Mouse (Mus musculus) midbrain, embryonic 12.5 days (tissue): ENCODE results near the gene Madcam1. TPM values are rescaled to one million over a fixed set of nuclear protein-coding genes. Genes with fewer than 3 reads are reported as not detected.
A peak's percentile ranks its signal among the peaks of the same experiment; 100 is the strongest.

Experiments used
- ATAC-seq: fragments of 200-750 bp; cut with Nextera tagmentation; 2 replicates; pipeline ENCODE4 v1.8.0; 2017; ENCODE audit warnings: low read depth, moderate TSS enrichment, moderate library complexity; ENCODE audit not compliant: low FRiP score
- H3K27ac ChIP-seq: fragments of 300-500 bp; sonication (generic); replicated peaks from 2 replicates; pipeline ENCODE4 v1.5.1; 2016; ENCODE audit warnings: mild to moderate bottlenecking
- H3K27me3 ChIP-seq: fragments of 300-500 bp; sonication (generic); 2 replicates; pipeline ENCODE4 v1.6.1; 2016; ENCODE audit warnings: mild to moderate bottlenecking
- H3K36me3 ChIP-seq: fragments of 300-500 bp; sonication (generic); 2 replicates; pipeline ENCODE4 v1.6.1; 2016
- H3K4me1 ChIP-seq: fragments of 300-500 bp; sonication (generic); 2 replicates; pipeline ENCODE4 v1.6.1; 2016
- H3K4me2 ChIP-seq: fragments of 300-500 bp; sonication (generic); replicated peaks from 2 replicates; pipeline ENCODE4 v1.6.1; 2016; ENCODE audit warnings: mild to moderate bottlenecking, moderate library complexity
- H3K4me3 ChIP-seq: fragments of 300-500 bp; sonication (generic); 2 replicates; pipeline ENCODE4 v1.5.1; 2016; ENCODE audit warnings: mild to moderate bottlenecking
- H3K9ac ChIP-seq: fragments of 300-500 bp; sonication (generic); replicated peaks from 2 replicates; pipeline ENCODE4 v1.6.1; 2016; ENCODE audit warnings: mild to moderate bottlenecking, moderate library complexity
- H3K9me3 ChIP-seq: fragments of 300-500 bp; sonication (generic); 2 replicates; pipeline ENCODE4 v1.6.1; 2016; ENCODE audit warnings: mild to moderate bottlenecking
- WGBS: fragments of 180-500 bp; shearing (Covaris S2); methylation state at CpG from one replicate; pipeline ENCODE4 v1.1.7; 2016; 5-methylcytosine and 5-hydroxymethylcytosine counted together
- polyA plus RNA-seq: library from polyadenylated mRNA; unstranded; fragments of >200 nt; fragmentation: Nextera tagmentation; extraction: Ambion mirVana; gene quantifications from 2 replicates; pipeline ENCODE4 v1.2.1, GENCODE M21; 2016

Gene Madcam1
- 0.60 and 1.7 TPM in 2 replicates for polyA plus RNA-seq

DNA sequence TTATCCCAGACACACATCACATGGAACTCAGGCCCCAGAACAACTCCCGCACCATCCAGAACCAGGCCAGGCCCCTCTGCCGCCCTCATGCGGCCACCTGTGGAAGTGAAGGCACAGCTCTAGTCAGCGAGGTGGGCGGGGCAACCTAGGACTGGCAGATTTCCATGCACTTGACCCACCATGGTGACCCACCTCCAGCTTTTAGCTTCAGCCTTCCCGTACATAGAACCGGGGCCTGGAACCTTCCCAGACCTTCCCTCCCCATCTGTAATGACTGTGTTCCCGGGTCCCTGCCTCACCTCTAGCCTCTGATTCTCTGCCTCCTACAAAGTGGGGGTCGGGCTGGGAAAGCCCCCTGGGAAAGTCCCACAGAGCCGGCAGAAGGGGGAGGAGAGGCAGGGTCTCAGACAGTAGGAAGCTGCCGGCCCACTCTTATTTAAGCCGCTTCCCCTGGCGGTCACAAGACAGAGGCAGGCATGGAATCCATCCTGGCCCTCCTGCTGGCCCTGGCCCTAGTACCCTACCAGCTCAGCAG is at the start of gene Madcam1:
Gene Madcam1, plus strand, starts transcription at position 429 of the 535 bp plus-strand sequence.
- H3K36me3 ChIP-seq, result no peaks in the 10 kb centered on the region
- 13% methylated on average over 13 of the region's 13 CpGs for WGBS
- no peaks in the 10 kb centered on the region for H3K9me3 ChIP-seq
- H3K4me1 ChIP-seq, result peaks cover 13% of the 10 kb centered on the region
- H3K4me3 ChIP-seq, result no peak within 1 kb of the TSS
- 0 out of 2 replicates have a peak, but pooled peaks cover 7% of the 10 kb centered on the region for H3K27me3 ChIP-seq
- no peak within 1 kb of the TSS for H3K27ac ChIP-seq
- no peak within 1 kb of the TSS for H3K4me2 ChIP-seq
- H3K9ac ChIP-seq, result no peak within 1 kb of the TSS
- no peak; the same call in 1 of the 2 replicates for ATAC-seq

DNA sequence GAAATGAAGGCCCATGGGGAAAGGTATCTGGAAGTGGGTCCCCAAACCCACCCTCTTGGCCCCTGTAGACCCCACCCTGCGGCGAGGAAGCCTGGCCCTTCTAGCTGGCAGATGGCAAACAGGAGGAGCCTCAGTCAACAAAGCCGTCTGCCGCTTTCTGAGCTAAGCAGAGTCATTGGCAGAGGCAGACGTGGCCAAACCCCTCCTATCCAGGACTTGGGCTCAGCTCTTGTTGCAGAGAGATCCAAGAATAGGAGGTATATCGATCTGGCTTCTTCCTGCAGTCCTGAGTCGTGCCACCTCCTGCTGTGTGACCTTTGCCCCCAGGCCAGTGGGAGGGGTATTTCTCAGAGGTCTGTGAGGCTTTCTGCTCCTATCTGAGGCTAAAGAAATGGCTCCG is 48.5 kb upstream of the Madcam1 start:
- Histone ChIP-seq H3K9ac (no peak overlapping the region), H3K4me1 (peaks cover 26% of the 10 kb centered on the region), H3K36me3 (peaks cover 13% of the 10 kb centered on the region; the same call in 1 of the 2 replicates), H3K27me3 (peaks cover 38% of the 10 kb centered on the region), H3K4me2 (no peak overlapping the region), H3K27ac (peak overlapping the region; percentile 2; the same call in 1 of the 2 replicates), H3K4me3 (no peak overlapping the region), H3K9me3 (no peaks in the 10 kb centered on the region)
- no peak for ATAC-seq
- WGBS, result 5% methylated on average over 8 of the region's 8 CpGs

DNA sequence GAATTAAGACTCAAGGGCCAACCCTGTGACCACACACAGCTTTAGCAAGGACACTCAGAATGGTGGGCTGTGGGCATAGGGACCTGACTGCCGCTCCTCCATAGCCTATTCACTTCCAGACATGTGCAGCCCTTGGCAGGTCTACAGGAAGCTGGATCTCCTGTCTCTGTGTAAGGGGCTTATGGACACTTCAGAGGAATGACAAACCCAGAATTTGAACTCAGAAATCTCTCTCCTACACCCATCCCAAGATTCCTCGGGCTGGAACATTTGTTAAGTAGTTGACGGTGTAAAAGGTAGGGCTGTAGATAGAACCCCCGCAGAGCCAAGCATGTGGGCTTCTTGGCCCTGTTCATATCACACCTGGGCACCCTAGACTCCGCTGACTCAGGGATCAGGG is 48.0 kb upstream of the Madcam1 start:
- H3K4me1 ChIP-seq, result peaks cover 26% of the 10 kb centered on the region
- WGBS, result 89% methylated on average over 5 of the region's 5 CpGs
- peaks cover 33% of the 10 kb centered on the region for H3K27me3 ChIP-seq
- ATAC-seq, result no peak
- peaks cover 13% of the 10 kb centered on the region; the same call in 1 of the 2 replicates for H3K36me3 ChIP-seq
- no peak overlapping the region for H3K4me3 ChIP-seq
- H3K9ac ChIP-seq, result no peak overlapping the region
- no peak overlapping the region for H3K4me2 ChIP-seq
- no peaks in the 10 kb centered on the region for H3K9me3 ChIP-seq
- H3K27ac ChIP-seq, result no peak overlapping the region

DNA sequence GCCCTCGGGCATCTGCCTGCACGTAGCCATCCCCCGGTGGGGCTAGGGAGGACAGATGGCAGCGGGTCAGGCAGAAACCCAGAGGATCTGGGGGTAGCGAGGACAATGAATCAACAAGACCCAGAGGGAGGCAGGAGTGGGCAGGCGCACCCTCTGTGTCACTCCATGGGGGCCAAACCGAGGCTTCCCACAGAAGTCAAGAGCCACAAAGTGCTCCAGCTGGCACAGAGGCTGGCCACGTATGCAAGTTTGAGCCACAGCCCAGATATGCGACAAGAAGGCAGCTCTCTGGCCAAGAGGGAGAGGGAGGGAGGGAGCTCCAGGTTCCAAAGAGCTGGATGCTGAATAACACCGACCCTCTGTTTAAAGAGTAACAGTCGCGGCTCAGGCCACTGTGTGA is 40.4 kb upstream of the Madcam1 start:
- Histone ChIP-seq H3K9me3 (no peaks in the 10 kb centered on the region), H3K4me2 (no peak overlapping the region), H3K27me3 (no peaks in the 10 kb centered on the region; the same call in 1 of the 2 replicates), H3K4me3 (no peak overlapping the region), H3K4me1 (no peaks in the 10 kb centered on the region), H3K36me3 (peaks cover 13% of the 10 kb centered on the region; the same call in 1 of the 2 replicates), H3K9ac (0 out of 2 replicates have a peak overlapping the region, but pooled peaks have one; percentile 5), H3K27ac (no peak overlapping the region)
- 68% methylated on average over 12 of the region's 12 CpGs for WGBS
- no peak for ATAC-seq

DNA sequence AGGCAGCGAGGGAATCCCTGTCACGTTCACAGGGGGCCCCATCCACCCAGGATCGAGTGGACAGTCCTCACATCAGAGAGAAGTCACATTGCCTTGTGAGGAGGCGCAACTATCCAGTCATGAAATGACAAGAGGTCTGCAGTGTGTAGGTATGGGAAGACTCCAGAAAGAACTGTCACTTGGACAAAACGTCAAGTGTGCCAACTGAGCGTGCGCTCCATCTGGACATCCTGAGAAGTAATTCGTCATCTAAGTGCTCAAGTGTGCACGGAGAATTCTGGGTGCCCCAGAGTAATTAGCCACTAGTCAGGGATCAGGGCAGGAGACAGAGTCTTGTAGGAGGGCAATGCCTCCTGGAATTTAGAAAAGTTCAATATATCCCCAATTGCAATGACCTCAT is 39.0 kb upstream of the Madcam1 start:
- no peak for ATAC-seq
- no peak overlapping the region for H3K9ac ChIP-seq
- no peak overlapping the region for H3K4me2 ChIP-seq
- no peak overlapping the region for H3K4me3 ChIP-seq
- H3K27ac ChIP-seq, result no peak overlapping the region
- WGBS, result 87% methylated on average over 9 of the region's 9 CpGs
- H3K36me3 ChIP-seq, result 0 out of 2 replicates have a peak, but pooled peaks cover 4% of the 10 kb centered on the region
- no peaks in the 10 kb centered on the region; the same call in 1 of the 2 replicates for H3K27me3 ChIP-seq
- no peaks in the 10 kb centered on the region for H3K4me1 ChIP-seq
- H3K9me3 ChIP-seq, result no peaks in the 10 kb centered on the region

DNA sequence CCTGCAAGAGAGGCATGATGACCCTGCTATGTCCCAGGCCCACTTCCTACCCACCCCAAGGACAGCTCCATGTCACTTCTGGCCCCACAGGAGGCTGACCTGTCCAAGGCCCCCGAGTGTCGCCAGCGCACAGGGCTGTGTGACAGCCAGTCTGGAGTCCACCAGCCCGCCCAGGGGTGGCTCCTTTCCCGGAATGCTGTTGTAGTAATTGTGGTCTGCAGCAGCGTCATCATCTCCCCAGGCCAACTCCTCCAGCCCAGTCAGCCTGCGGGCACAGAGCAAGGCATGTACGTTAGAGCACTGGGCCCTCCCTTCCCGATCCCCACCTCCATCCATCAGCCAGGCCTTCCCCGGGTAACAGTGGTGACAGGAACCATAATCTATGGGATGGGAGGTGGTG is 38.2 kb upstream of the Madcam1 start:
- Histone ChIP-seq H3K9ac (no peak overlapping the region), H3K36me3 (no peaks in the 10 kb centered on the region), H3K4me1 (no peaks in the 10 kb centered on the region), H3K27me3 (no peaks in the 10 kb centered on the region), H3K9me3 (no peaks in the 10 kb centered on the region), H3K4me3 (no peak overlapping the region), H3K27ac (no peak overlapping the region), H3K4me2 (no peak overlapping the region)
- 86% methylated on average over 10 of the region's 10 CpGs for WGBS
- ATAC-seq, result no peak

DNA sequence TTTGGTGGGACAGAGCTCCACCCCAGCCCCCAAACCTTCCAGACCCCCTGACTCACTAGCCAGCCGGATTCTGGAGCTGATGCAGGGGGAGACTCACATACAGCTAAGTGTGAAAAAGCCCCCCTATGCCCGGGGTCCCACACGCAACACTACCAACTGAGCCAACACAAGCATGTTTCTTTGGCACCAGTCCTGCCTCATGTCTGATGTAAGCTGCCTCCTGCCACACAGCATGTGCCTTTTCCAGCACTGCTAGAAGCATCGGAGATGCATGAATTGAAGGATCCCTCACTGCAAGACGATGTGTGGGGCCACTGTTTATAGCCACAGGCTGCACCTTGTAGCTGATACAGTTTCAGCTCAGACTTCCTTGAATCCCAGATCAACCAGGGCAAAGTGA is 36.0 kb upstream of the Madcam1 start:
- Histone ChIP-seq H3K27ac (no peak overlapping the region), H3K4me3 (no peak overlapping the region), H3K4me2 (no peak overlapping the region), H3K4me1 (no peaks in the 10 kb centered on the region), H3K36me3 (no peaks in the 10 kb centered on the region), H3K9ac (no peak overlapping the region), H3K9me3 (no peaks in the 10 kb centered on the region), H3K27me3 (no peaks in the 10 kb centered on the region)
- WGBS, result 88% methylated on average over 5 of the region's 5 CpGs
- ATAC-seq, result no peak

DNA sequence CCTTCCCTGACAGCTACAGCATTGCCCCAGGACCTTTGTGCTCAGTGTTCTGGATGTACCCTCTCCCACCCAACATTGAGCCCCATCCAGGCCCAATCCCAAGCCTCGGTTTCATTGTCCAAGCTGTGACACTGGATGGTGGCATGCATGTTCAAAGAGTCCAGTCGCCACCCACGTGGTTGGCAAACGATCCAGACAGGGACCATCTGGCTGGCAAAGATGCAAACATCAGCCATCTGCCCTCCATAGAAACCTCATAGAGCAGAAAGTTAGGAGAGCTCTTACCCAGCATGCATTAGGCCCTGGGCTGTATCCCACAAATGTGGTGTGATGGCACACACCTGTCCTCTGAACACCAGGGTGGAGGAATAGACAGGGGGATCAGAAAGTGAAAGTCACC is 32.9 kb upstream of the Madcam1 start:
- Histone ChIP-seq H3K27ac (no peak overlapping the region), H3K36me3 (no peaks in the 10 kb centered on the region), H3K4me3 (no peak overlapping the region), H3K27me3 (peaks cover 6% of the 10 kb centered on the region; the same call in 1 of the 2 replicates), H3K4me1 (0 out of 2 replicates have a peak, but pooled peaks cover 5% of the 10 kb centered on the region), H3K9me3 (no peaks in the 10 kb centered on the region), H3K9ac (no peak overlapping the region), H3K4me2 (no peak overlapping the region)
- no peak for ATAC-seq
- 83% methylated on average over 4 of the region's 4 CpGs for WGBS

DNA sequence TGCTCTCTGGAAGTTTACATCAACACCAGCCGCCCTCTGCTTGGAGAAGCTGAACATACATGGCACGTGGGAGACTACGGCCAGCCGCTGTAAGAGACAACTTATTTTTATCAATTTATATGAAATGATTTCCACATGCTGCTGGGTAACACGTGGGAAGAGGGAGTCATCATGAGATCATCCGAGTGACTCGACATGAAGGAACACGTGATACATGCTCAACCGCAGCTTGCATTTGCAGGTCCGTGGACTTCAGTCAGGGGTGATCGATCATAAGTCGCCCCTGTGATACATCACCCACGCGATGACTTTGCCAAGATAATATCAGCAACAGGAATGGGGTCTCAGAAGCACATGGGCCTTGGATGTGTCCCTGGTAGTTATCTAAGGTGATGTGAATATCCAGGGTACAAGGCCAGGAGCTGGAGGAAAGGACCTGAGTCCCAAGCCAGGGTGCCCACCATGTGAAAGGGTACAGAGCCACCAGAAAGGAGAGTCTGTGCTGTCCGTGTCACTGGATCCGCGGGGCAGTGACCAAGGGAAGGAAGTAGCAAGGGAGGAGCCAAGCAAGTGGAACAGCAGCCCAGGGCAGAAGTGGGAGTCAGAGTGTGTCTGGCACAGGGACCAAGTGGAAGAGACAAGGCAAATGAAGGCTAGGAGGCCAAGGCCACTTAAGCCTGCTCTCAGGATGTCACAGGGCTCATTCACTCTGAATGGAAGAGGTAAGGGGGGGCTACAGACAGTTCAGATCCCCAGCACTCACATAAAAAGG is 31.2 kb upstream of the Madcam1 start:
- no peak overlapping the region for H3K4me2 ChIP-seq
- no peak overlapping the region for H3K4me3 ChIP-seq
- H3K9me3 ChIP-seq, result no peaks in the 10 kb centered on the region
- H3K9ac ChIP-seq, result no peak overlapping the region
- H3K27me3 ChIP-seq, result peaks cover 24% of the 10 kb centered on the region
- peaks cover 12% of the 10 kb centered on the region; the same call in 1 of the 2 replicates for H3K4me1 ChIP-seq
- no peak overlapping the region for H3K27ac ChIP-seq
- WGBS, result 87% methylated on average over 17 of the region's 17 CpGs
- H3K36me3 ChIP-seq, result no peaks in the 10 kb centered on the region
- no peak for ATAC-seq

DNA sequence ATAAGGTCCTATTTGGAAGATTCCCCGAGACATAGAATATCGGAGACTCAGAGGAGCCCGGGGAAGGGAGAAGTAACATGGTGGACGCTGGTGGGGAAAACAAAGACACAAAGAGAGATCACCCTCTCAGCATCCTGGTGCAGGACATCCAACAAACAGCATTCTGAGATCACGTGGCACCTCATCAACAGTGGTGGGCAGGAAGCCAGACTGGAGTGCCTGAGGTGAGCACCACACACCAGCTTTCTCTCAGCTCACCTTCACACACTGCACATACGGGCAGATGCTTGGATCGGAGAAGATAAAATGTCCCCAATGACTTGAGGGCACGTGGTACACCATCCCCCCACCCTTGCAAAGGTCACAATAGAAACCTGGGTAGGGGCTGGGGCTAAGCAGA is 28.1 kb upstream of the Madcam1 start:
- Histone ChIP-seq H3K4me3 (peak overlapping the region; percentile 65), H3K9me3 (no peaks in the 10 kb centered on the region), H3K36me3 (no peaks in the 10 kb centered on the region), H3K9ac (peak overlapping the region; percentile 81), H3K27me3 (peaks cover 46% of the 10 kb centered on the region), H3K4me1 (peaks cover 21% of the 10 kb centered on the region; the same call in 1 of the 2 replicates), H3K4me2 (peak overlapping the region; percentile 81), H3K27ac (peak overlapping the region; percentile 88; the same call in 1 of the 2 replicates)
- WGBS, result 80% methylated on average over 8 of the region's 8 CpGs
- ATAC-seq, result no peak

DNA sequence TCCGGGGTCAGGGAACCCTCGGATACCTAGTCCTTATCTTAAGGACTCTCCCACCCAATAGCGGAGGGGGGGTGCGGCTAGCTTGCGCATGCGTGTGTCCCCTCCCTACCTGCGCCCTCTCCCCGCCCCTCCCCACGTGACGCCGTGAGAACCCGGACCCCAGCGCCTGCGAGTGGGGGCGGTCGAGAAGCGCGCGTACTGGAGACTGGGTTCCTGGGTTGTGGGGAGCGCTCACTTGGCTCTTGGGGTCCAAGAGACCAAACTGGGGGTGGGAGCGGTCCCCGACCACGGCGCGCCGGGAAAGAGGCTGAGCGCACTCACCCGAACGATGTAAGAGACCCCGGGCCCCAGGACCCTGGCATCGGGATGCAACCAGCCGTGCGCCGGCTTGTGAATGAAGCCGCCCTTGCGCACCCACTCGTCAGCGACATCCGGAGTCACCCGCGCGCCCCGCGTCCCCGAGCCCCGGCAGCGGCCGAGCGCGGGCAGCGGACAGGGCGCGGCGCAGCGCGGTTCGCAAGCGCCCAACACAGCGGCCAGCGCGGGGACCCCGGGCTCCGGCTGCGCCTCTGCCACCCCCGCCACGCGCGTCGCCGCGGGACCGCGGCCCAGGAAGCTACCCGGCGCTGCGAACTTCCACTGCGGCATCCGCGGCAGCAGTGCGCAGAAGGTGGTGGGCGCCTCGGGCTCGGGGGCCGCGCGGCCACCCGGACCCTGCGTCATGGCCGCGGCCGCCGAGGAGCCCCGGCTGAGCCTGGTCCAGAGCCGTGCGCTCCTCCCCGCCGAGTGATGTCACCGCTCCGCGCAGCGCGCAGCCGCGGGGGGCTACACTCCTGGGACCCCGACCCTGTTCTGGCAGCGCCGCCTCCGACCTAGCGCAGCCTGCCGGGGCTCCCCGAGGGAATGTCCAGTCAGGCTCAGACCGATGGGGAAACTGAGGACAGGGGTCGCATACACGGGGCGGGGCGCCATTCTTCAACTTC is 26.9 kb upstream of the Madcam1 start, which contains the start of gene Shc2:
Gene Shc2, minus strand, starts transcription at position 791 of the 983 bp plus-strand sequence.
- under 1% methylated on average over 94 of the region's 116 CpGs for WGBS
- peak within 1 kb of the TSS; percentile 81 for H3K9ac ChIP-seq
- peaks cover 46% of the 10 kb centered on the region for H3K27me3 ChIP-seq
- peaks cover 21% of the 10 kb centered on the region; the same call in 1 of the 2 replicates for H3K4me1 ChIP-seq
- H3K9me3 ChIP-seq, result no peaks in the 10 kb centered on the region
- ATAC-seq, result peak; percentile 91
- no peaks in the 10 kb centered on the region for H3K36me3 ChIP-seq
- H3K4me2 ChIP-seq, result peak within 1 kb of the TSS; percentile 81
- H3K4me3 ChIP-seq, result peak within 1 kb of the TSS; percentile 65
- H3K27ac ChIP-seq, result peak within 1 kb of the TSS; percentile 88
